Mouse (Mus musculus): ENCODE measurements around the gene Efna1.
A peak's percentile ranks its signal among the peaks of the same experiment; 100 is the strongest.

DNA sequence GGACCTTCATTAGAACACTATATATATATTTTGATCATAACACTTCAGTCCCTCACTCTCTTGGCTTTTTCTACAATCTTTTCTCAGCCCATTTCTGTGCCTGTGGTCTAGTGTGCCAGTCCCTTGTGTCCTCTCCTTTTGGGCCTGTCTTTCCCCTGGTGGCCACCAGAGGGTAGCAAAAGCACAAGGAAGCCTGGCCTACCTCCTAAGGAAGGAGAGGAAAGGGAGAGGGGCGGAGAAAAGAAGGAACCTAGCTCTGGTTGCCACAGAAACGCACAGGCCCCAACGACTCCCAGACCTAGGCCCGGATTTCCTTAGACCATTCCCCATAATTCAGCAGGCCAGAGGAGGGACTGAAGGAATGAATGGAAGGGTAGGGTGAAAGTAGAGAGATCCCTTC, 35.9 kb upstream of the Efna1 start:
- no peak for TF ChIP-seq POLR2A (IDR thresholded peaks at IDR 0.05; ENCODE audit: extremely low read depth, insufficient read depth, low read length)
- peak; percentile 90 for TF ChIP-seq CTCF (IDR thresholded peaks at IDR 0.05; ENCODE audit: low read depth, low read length)
